Mouse (Mus musculus): ENCODE measurements around the gene Zhx3.

Gene Zhx3

GRCm38 (mm10) chr2:160802326-160802725 lies 70.5 kb downstream of the Zhx3 start:
- no peak for DNase-seq (ENCODE audit: low spot score)

GRCm38 (mm10) chr2:160800967-160801366 lies 71.8 kb downstream of the Zhx3 start:
- no peak for DNase-seq (ENCODE audit: low spot score)

GRCm38 (mm10) chr2:160798206-160798605 lies 74.6 kb downstream of the Zhx3 start:
- no peak for DNase-seq (ENCODE audit: low spot score)

GRCm38 (mm10) chr2:160796973-160797372 lies 75.8 kb downstream of the Zhx3 start:
- DNase-seq (ENCODE audit: low spot score), result no peak

- no peak for DNase-seq (ENCODE audit: low spot score)
Observed at GRCm38 (mm10) chr2:160793117-160793516, 79.7 kb downstream of the Zhx3 start.

- DNase-seq (ENCODE audit: low spot score), result no peak
Observed at GRCm38 (mm10) chr2:160789741-160790140, 83.1 kb downstream of the Zhx3 start.

- no peak for DNase-seq (ENCODE audit: low spot score)
Observed at GRCm38 (mm10) chr2:160789046-160789445, 83.8 kb downstream of the Zhx3 start.

GRCm38 (mm10) chr2:160786333-160786732 lies 86.5 kb downstream of the Zhx3 start:
- DNase-seq (ENCODE audit: low spot score), result no peak

GRCm38 (mm10) chr2:160780834-160781219 lies 92.0 kb downstream of the Zhx3 start:
- no peak for DNase-seq (ENCODE audit: low spot score)

- no peak for DNase-seq (ENCODE audit: low spot score)
Observed at GRCm38 (mm10) chr2:160780154-160780833, 92.5 kb downstream of the Zhx3 start.

GRCm38 (mm10) chr2:160778034-160778433 lies 94.8 kb downstream of the Zhx3 start:
- no peak for DNase-seq (ENCODE audit: low spot score)

- DNase-seq (ENCODE audit: low spot score), result no peak
Observed at GRCm38 (mm10) chr2:160771325-160772276, 101.2 kb downstream of the Zhx3 start.

- DNase-seq (ENCODE audit: low spot score), result no peak
Observed at GRCm38 (mm10) chr2:160770871-160771270, 101.9 kb downstream of the Zhx3 start.

GRCm38 (mm10) chr2:160770409-160770808 lies 102.4 kb downstream of the Zhx3 start:
- DNase-seq (ENCODE audit: low spot score), result no peak

- DNase-seq (ENCODE audit: low spot score), result no peak
Observed at GRCm38 (mm10) chr2:160768997-160769396, 103.8 kb downstream of the Zhx3 start.

GRCm38 (mm10) chr2:160768097-160768695 lies 104.6 kb downstream of the Zhx3 start:
- no peak for DNase-seq (ENCODE audit: low spot score)

- no peak for DNase-seq (ENCODE audit: low spot score)
Observed at GRCm38 (mm10) chr2:160767201-160767600, 105.6 kb downstream of the Zhx3 start.

- DNase-seq (ENCODE audit: low spot score), result no peak
Observed at GRCm38 (mm10) chr2:160766371-160766771, 106.4 kb downstream of the Zhx3 start.

- no peak for DNase-seq (ENCODE audit: low spot score)
Observed at GRCm38 (mm10) chr2:160765096-160765495, 107.7 kb downstream of the Zhx3 start.

GRCm38 (mm10) chr2:160764386-160764785 lies 108.4 kb downstream of the Zhx3 start:
- no peak for DNase-seq (ENCODE audit: low spot score)

- no peak for DNase-seq (ENCODE audit: low spot score)
Observed at GRCm38 (mm10) chr2:160763816-160764215, 109.0 kb downstream of the Zhx3 start.

- DNase-seq (ENCODE audit: low spot score), result no peak
Observed at GRCm38 (mm10) chr2:160760433-160761184, 112.2 kb downstream of the Zhx3 start.
